Mouse (Mus musculus): Measurements from ENCODE around the gene Scgb1b17. TPM values are rescaled to one million over a fixed set of nuclear protein-coding genes. Genes with fewer than 3 reads are reported as not detected.
"Not testable (repeated sequence)": the region's sequence is repeated elsewhere in the genome, so short reads cannot be mapped to it uniquely, and the experiment has no call there.

The Scgb1b17 gene
- not detected in 2 replicates for polyA plus RNA-seq (2015; fragmentation: Nextera tagmentation; extraction: Ambion mirVana)

GRCm38 (mm10) chr7:33063149-33063548, at the start of gene Scgb1b17:
Scgb1b17 (plus strand) TSS chr7:33063449.
- not testable (repeated sequence) for ATAC-seq (ENCODE audit: low FRiP score, low read depth); H3K4me2 ChIP-seq (replicated peaks); H3K9me3 ChIP-seq; H3K36me3 ChIP-seq; H3K4me1 ChIP-seq; H3K27ac ChIP-seq; H3K27me3 ChIP-seq; H3K4me3 ChIP-seq; H3K9ac ChIP-seq

GRCm38 (mm10) chr7:33056461-33056860, 6.8 kb upstream of the Scgb1b17 start, which contains the start of gene Scgb2b17:
Scgb2b17 (minus strand) TSS chr7:33056561.
- not testable (repeated sequence) for H3K9me3 ChIP-seq; H3K9ac ChIP-seq; H3K27ac ChIP-seq; H3K4me3 ChIP-seq; ATAC-seq (ENCODE audit: low FRiP score, low read depth); H3K27me3 ChIP-seq; H3K4me2 ChIP-seq (replicated peaks); H3K4me1 ChIP-seq; H3K36me3 ChIP-seq

Other genes with a start within 250 kb of the Scgb1b17 start
- not detected in 2 replicates for gene Scgb2b15, start 233.8 kb upstream of the Scgb1b17 start, polyA plus RNA-seq (2015; fragmentation: Nextera tagmentation; extraction: Ambion mirVana)
- not detected in 2 replicates for gene Scgb1b15, start 226.9 kb upstream of the Scgb1b17 start, polyA plus RNA-seq (2015; fragmentation: Nextera tagmentation; extraction: Ambion mirVana)
- gene Scgb2b17, start 6.9 kb upstream of the Scgb1b17 start, polyA plus RNA-seq (2015; fragmentation: Nextera tagmentation; extraction: Ambion mirVana) = not detected in 2 replicates
- not detected in 2 replicates for gene Scgb2b18, start 110.4 kb downstream of the Scgb1b17 start, polyA plus RNA-seq (2015; fragmentation: Nextera tagmentation; extraction: Ambion mirVana)
- gene Scgb1b18, start 122.1 kb downstream of the Scgb1b17 start, polyA plus RNA-seq (2015; fragmentation: Nextera tagmentation; extraction: Ambion mirVana) = not detected in 2 replicates
- gene Scgb2b19, start 216.9 kb downstream of the Scgb1b17 start, polyA plus RNA-seq (2015; fragmentation: Nextera tagmentation; extraction: Ambion mirVana) = not detected in 2 replicates
- gene Scgb1b19, start 223.8 kb downstream of the Scgb1b17 start, polyA plus RNA-seq (2015; fragmentation: Nextera tagmentation; extraction: Ambion mirVana) = not detected in 2 replicates

All from limb, embryonic 13.5 days (tissue).